Mouse (Mus musculus): Measurements from ENCODE around the gene Prkcsh. TPM values are rescaled to one million over a fixed set of nuclear protein-coding genes. Genes with fewer than 3 reads are reported as not detected.

Gene Prkcsh
- total and polyA plus RNA-seq, 2 experiments from 2014 or later: 69.7 to 84.9 TPM

GRCm38 (mm10) chr9:21959244-21959643 lies 43.4 kb upstream of the Prkcsh start:
- Histone ChIP-seq H3K4me3 (ENCODE audit: low read length) (no peak overlapping the region), H3K36me3 (ENCODE audit: insufficient read depth, low read length) (no peaks in the 10 kb centered on the region), H3K27me3 (ENCODE audit: insufficient read depth, low read length) (peaks cover 33% of the 10 kb centered on the region), H3K27ac (no peak overlapping the region), H3K4me1 (ENCODE audit: insufficient read depth, low read length) (peaks cover 17% of the 10 kb centered on the region), H3K9ac (replicated peaks; ENCODE audit: low read length) (no peak overlapping the region), H3K4me2 (ENCODE audit: low read depth, low read length) (no peak overlapping the region), H3K9me3 (ENCODE audit: low read length) (no peaks in the 10 kb centered on the region)
- no peak for ATAC-seq
- DNase-seq (ENCODE audit: low spot score): no peak
- 90% methylated on average over 7 of the region's 7 CpGs for WGBS
- TF ChIP-seq CTCF (IDR thresholded peaks at IDR 0.05; ENCODE audit: low read depth): no peak

GRCm38 (mm10) chr9:21960135-21960534 lies 42.5 kb upstream of the Prkcsh start:
- no peaks in the 10 kb centered on the region for H3K36me3 ChIP-seq (ENCODE audit: insufficient read depth, low read length)
- WGBS: 54% methylated on average over 9 of the region's 9 CpGs
- no peaks in the 10 kb centered on the region for H3K9me3 ChIP-seq (ENCODE audit: low read length)
- no peak overlapping the region for H3K27ac ChIP-seq
- DNase-seq (ENCODE audit: low spot score): no peak
- no peak for ATAC-seq
- peaks cover 33% of the 10 kb centered on the region for H3K27me3 ChIP-seq (ENCODE audit: insufficient read depth, low read length)
- peaks cover 17% of the 10 kb centered on the region for H3K4me1 ChIP-seq (ENCODE audit: insufficient read depth, low read length)
- H3K4me3 ChIP-seq (ENCODE audit: low read length): peak overlapping the region; percentile 6; the same call in 1 of the 2 replicates
- H3K9ac ChIP-seq (replicated peaks; ENCODE audit: low read length): no peak overlapping the region
- H3K4me2 ChIP-seq (ENCODE audit: low read depth, low read length): no peak overlapping the region
- TF ChIP-seq CTCF (IDR thresholded peaks at IDR 0.05; ENCODE audit: low read depth): no peak

- ATAC-seq: no peak
- peak; percentile 48 for TF ChIP-seq CTCF (IDR thresholded peaks at IDR 0.05; ENCODE audit: low read depth)
- Histone ChIP-seq H3K4me2 (ENCODE audit: low read depth, low read length) (0 out of 2 replicates have a peak overlapping the region, but pooled peaks have one; percentile 18), H3K9ac (replicated peaks; ENCODE audit: low read length) (no peak overlapping the region), H3K27me3 (ENCODE audit: insufficient read depth, low read length) (peaks cover 33% of the 10 kb centered on the region), H3K9me3 (ENCODE audit: low read length) (no peaks in the 10 kb centered on the region), H3K27ac (no peak overlapping the region), H3K4me1 (ENCODE audit: insufficient read depth, low read length) (peaks cover 17% of the 10 kb centered on the region), H3K4me3 (ENCODE audit: low read length) (peak overlapping the region; percentile 6; the same call in 1 of the 2 replicates), H3K36me3 (ENCODE audit: insufficient read depth, low read length) (no peaks in the 10 kb centered on the region)
- DNase-seq (ENCODE audit: low spot score): peak; percentile 35
- 13% methylated on average over 26 of the region's 26 CpGs for WGBS
These were observed 41.9 kb upstream of the Prkcsh start for GRCm38 (mm10) chr9:21960558-21961208.

- ATAC-seq (no peak), DNase-seq (ENCODE audit: low spot score) (no peak)
- Histone ChIP-seq H3K9ac (replicated peaks; ENCODE audit: low read length) (no peak overlapping the region), H3K4me3 (ENCODE audit: low read length) (peak overlapping the region; percentile 40), H3K4me1 (ENCODE audit: insufficient read depth, low read length) (peaks cover 14% of the 10 kb centered on the region), H3K27ac (no peak overlapping the region), H3K4me2 (ENCODE audit: low read depth, low read length) (peak overlapping the region; percentile 82), H3K36me3 (ENCODE audit: insufficient read depth, low read length) (no peaks in the 10 kb centered on the region), H3K27me3 (ENCODE audit: insufficient read depth, low read length) (peaks cover 33% of the 10 kb centered on the region), H3K9me3 (ENCODE audit: low read length) (no peaks in the 10 kb centered on the region)
- 4% methylated on average over 34 of the region's 35 CpGs for WGBS
- TF ChIP-seq CTCF (IDR thresholded peaks at IDR 0.05; ENCODE audit: low read depth): no peak
These were observed 41.1 kb upstream of the Prkcsh start for GRCm38 (mm10) chr9:21961366-21961980.

- Histone ChIP-seq H3K4me3 (ENCODE audit: low read length) (peak overlapping the region; percentile 40), H3K36me3 (ENCODE audit: insufficient read depth, low read length) (no peaks in the 10 kb centered on the region), H3K9ac (replicated peaks; ENCODE audit: low read length) (peak overlapping the region; percentile 21; the same call in 1 of the 2 replicates), H3K4me2 (ENCODE audit: low read depth, low read length) (peak overlapping the region; percentile 82), H3K9me3 (ENCODE audit: low read length) (no peaks in the 10 kb centered on the region), H3K27ac (no peak overlapping the region), H3K27me3 (ENCODE audit: insufficient read depth, low read length) (peaks cover 33% of the 10 kb centered on the region), H3K4me1 (ENCODE audit: insufficient read depth, low read length) (peaks cover 13% of the 10 kb centered on the region)
- peak; percentile 25 for TF ChIP-seq CTCF (IDR thresholded peaks at IDR 0.05; ENCODE audit: low read depth)
- ATAC-seq (no peak; the same call in 1 of the 2 replicates), DNase-seq (ENCODE audit: low spot score) (no peak)
- WGBS: under 1% methylated on average over 15 of the region's 15 CpGs
These were observed 40.6 kb upstream of the Prkcsh start for GRCm38 (mm10) chr9:21962010-21962409.

- H3K27me3 ChIP-seq (ENCODE audit: insufficient read depth, low read length): peaks cover 33% of the 10 kb centered on the region
These were observed 40.1 kb upstream of the Prkcsh start for GRCm38 (mm10) chr9:21962416-21963059.

More at GRCm38 (mm10) chr9:21962416-21963059, 40.1 kb upstream of the Prkcsh start:
- 4% methylated on average over 34 of the region's 34 CpGs for WGBS
- peak; percentile 52 for DNase-seq (ENCODE audit: low spot score)
- Histone ChIP-seq H3K4me1 (ENCODE audit: insufficient read depth, low read length) (peaks cover 13% of the 10 kb centered on the region), H3K27ac (no peak overlapping the region), H3K9me3 (ENCODE audit: low read length) (no peaks in the 10 kb centered on the region), H3K36me3 (ENCODE audit: insufficient read depth, low read length) (no peaks in the 10 kb centered on the region), H3K9ac (replicated peaks; ENCODE audit: low read length) (peak overlapping the region; percentile 21; the same call in 1 of the 2 replicates), H3K4me2 (ENCODE audit: low read depth, low read length) (peak overlapping the region; percentile 82), H3K4me3 (ENCODE audit: low read length) (peak overlapping the region; percentile 40)
- no peak for TF ChIP-seq CTCF (IDR thresholded peaks at IDR 0.05; ENCODE audit: low read depth)
- ATAC-seq: peak; percentile 63; the same call in 1 of the 2 replicates

Measured in hindbrain, postnatal 0 days (tissue).